Mouse (Mus musculus) neural tube, embryonic 14.5 days (tissue): Measurements from ENCODE around the gene Sgip1. TPM values are rescaled to one million over a fixed set of nuclear protein-coding genes. Genes with fewer than 3 reads are reported as not detected.

Experiments
- ATAC-seq: fragments of 200-750 bp; cut with Nextera tagmentation; 2 replicates; pipeline ENCODE4 v1.8.0; 2017; ENCODE audit warnings: low read depth, mild to moderate bottlenecking, moderate TSS enrichment, moderate library complexity
- H3K27ac ChIP-seq: fragments of 300-500 bp; sonication (generic); 2 replicates; pipeline ENCODE4 v1.5.1; 2014; ENCODE audit warnings: low read depth, mild to moderate bottlenecking, control low read depth, low read length, moderate library complexity, mixed read lengths
- H3K27me3 ChIP-seq: fragments of 300-500 bp; sonication (generic); 2 replicates; pipeline ENCODE4 v1.6.1; 2014; ENCODE audit warnings: low read length; ENCODE audit not compliant: control insufficient read depth, insufficient read depth
- H3K36me3 ChIP-seq: fragments of 300-500 bp; sonication (generic); 2 replicates; pipeline ENCODE4 v1.6.1; 2014; ENCODE audit warnings: low read length, mixed read lengths; ENCODE audit not compliant: control insufficient read depth, insufficient read depth
- H3K4me1 ChIP-seq: fragments of 300-500 bp; sonication (generic); 2 replicates; pipeline ENCODE4 v1.6.1; 2014; ENCODE audit warnings: low read length; ENCODE audit not compliant: control insufficient read depth, insufficient read depth
- H3K4me2 ChIP-seq: fragments of 300-500 bp; sonication (generic); 2 replicates; pipeline ENCODE4 v1.6.1; 2014; ENCODE audit warnings: mild to moderate bottlenecking, low read depth, low read length, control low read depth
- H3K4me3 ChIP-seq: fragments of 300-500 bp; sonication (generic); 2 replicates; pipeline ENCODE4 v1.5.1; 2014; ENCODE audit warnings: low read depth, low read length, control low read depth, mixed read lengths
- H3K9ac ChIP-seq: fragments of 300-500 bp; sonication (generic); replicated peaks from 2 replicates; pipeline ENCODE4 v1.6.1; 2014; ENCODE audit warnings: low read depth, mild to moderate bottlenecking, control low read depth, low read length, mixed read lengths
- H3K9me3 ChIP-seq: fragments of 300-500 bp; sonication (generic); 2 replicates; pipeline ENCODE4 v1.6.1; 2016; ENCODE audit warnings: low read length; ENCODE audit not compliant: control insufficient read depth
- WGBS: fragments of 180-500 bp; shearing (Covaris S2); extraction: QIAGEN DNeasy Blood & Tissue Kit; methylation state at CpG from one replicate; pipeline ENCODE4 v1.1.7; 2014; 5-methylcytosine and 5-hydroxymethylcytosine counted together
- polyA plus RNA-seq: library from polyadenylated mRNA; unstranded; fragments of >200 nt; fragmentation: Nextera tagmentation; extraction: Ambion mirVana; gene quantifications from 2 replicates; pipeline ENCODE4 v1.2.1, GENCODE M21; 2014

The Sgip1 gene
- polyA plus RNA-seq, 1 experiment from 2014 or later = 86.7 TPM

DNA sequence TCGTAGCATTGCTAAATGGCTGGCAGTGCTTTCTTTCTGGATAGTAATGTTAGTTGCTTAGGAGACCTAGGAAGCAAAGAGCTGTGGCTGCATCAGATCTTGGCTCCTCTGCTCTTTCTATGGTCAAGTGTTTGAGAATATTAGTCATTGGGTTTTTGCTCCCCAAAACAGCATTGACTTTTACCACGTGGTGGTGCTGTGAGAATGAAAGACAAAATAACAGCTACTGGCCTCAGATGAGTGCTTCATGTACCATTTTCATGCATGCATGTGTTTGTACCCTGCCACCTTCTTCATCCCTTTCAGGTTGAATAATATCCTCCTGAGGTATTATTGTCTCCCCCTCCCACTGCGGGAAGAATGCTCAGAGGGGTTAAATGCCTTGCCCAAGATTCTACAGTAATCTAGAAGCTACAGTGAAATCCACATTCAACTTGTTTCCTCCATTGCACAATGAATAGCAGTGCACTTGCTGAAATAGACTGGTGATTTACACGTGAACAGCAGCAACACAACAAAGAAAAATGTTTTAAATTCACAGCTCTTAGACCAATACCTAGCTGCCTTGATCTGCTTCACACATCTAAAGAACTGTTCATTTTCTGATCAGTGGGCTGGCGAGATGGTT lies 172.7 kb downstream of the Sgip1 start:
- no peaks in the 10 kb centered on the region for H3K27me3 ChIP-seq
- H3K27ac ChIP-seq = no peak overlapping the region
- WGBS = 72% methylated on average over 5 of the region's 5 CpGs
- H3K36me3 ChIP-seq = no peaks in the 10 kb centered on the region
- no peak overlapping the region for H3K4me2 ChIP-seq
- no peak overlapping the region for H3K9ac ChIP-seq
- H3K9me3 ChIP-seq = no peaks in the 10 kb centered on the region
- no peak overlapping the region for H3K4me3 ChIP-seq
- no peaks in the 10 kb centered on the region for H3K4me1 ChIP-seq
- no peak for ATAC-seq

DNA sequence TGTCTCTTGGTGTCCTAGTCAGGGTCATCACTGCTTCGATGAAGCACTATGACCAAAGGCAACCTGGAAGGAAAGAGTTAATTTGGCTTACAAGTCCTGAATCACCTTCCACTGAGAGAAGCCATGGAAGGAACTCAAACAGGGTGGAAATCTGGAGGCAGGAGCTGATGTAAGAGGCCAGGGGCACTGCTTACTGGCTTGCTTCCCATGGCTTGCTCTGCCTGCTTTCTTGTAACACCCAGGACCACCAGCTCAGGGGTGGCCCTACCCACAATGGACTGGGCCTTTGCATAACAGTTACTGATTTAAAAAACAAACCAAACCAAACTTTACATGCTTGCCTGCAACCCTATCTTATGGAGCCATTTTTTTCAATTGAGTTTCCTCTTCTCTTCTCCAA lies 177.1 kb downstream of the Sgip1 start:
- no peak overlapping the region for H3K9ac ChIP-seq
- no peaks in the 10 kb centered on the region for H3K27me3 ChIP-seq
- no peak overlapping the region for H3K4me3 ChIP-seq
- H3K9me3 ChIP-seq = no peaks in the 10 kb centered on the region
- H3K27ac ChIP-seq = no peak overlapping the region
- no peak overlapping the region for H3K4me2 ChIP-seq
- 0 out of 2 replicates have a peak, but pooled peaks cover 6% of the 10 kb centered on the region for H3K36me3 ChIP-seq
- no peak for ATAC-seq
- 94% methylated on average over 1 of the region's 1 CpGs for WGBS
- H3K4me1 ChIP-seq = no peaks in the 10 kb centered on the region

DNA sequence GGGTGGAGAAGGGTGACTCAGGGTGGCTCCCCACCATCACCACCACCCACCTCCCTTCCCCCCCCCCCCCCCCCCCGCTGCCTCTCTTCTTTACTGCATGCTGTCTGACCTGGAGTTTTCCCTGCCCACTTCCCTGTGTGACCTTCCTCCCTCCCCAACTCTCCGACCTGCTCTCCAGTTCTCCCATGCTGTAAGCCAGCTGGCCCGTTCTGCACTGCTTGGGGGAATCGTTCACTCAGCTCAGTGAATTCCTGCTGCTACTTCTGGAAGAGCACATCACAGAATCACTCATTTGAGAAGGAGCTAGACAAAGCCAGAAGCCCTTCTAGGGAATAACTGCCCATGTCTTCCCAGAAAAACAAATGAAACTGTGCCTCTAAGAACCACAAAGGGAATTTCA lies 188.4 kb downstream of the Sgip1 start:
- H3K4me3 ChIP-seq = no peak overlapping the region
- no peaks in the 10 kb centered on the region for H3K4me1 ChIP-seq
- no peak overlapping the region for H3K4me2 ChIP-seq
- WGBS = 46% methylated on average over 3 of the region's 4 CpGs
- peaks cover 18% of the 10 kb centered on the region for H3K36me3 ChIP-seq
- no peaks in the 10 kb centered on the region for H3K27me3 ChIP-seq
- ATAC-seq = no peak
- no peaks in the 10 kb centered on the region for H3K9me3 ChIP-seq
- no peak overlapping the region for H3K9ac ChIP-seq
- no peak overlapping the region for H3K27ac ChIP-seq

DNA sequence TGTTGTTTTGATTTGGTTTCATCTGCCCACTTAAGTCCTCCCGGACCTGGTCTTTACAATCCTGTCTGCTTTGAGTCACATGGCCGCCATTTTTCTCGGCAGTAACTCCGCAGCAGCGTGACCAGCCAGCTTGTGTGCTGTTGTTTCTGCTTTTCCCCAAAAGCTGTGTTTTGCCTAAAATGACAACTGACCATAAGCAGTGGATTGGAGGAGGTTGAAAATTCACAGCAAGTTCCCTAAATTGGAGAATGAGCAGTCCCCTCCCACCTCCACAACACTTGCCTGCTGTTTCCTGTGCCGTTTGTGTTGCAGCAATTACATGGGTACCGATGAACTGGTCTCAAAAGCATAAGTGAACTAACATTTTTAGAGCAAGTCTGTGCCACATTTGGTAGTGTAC lies 189.6 kb downstream of the Sgip1 start:
- Histone ChIP-seq H3K9ac (no peak overlapping the region), H3K9me3 (no peaks in the 10 kb centered on the region), H3K4me2 (no peak overlapping the region), H3K27ac (no peak overlapping the region), H3K36me3 (peaks cover 21% of the 10 kb centered on the region), H3K27me3 (no peaks in the 10 kb centered on the region), H3K4me3 (no peak overlapping the region), H3K4me1 (no peaks in the 10 kb centered on the region)
- 84% methylated on average over 7 of the region's 7 CpGs for WGBS
- ATAC-seq = no peak

DNA sequence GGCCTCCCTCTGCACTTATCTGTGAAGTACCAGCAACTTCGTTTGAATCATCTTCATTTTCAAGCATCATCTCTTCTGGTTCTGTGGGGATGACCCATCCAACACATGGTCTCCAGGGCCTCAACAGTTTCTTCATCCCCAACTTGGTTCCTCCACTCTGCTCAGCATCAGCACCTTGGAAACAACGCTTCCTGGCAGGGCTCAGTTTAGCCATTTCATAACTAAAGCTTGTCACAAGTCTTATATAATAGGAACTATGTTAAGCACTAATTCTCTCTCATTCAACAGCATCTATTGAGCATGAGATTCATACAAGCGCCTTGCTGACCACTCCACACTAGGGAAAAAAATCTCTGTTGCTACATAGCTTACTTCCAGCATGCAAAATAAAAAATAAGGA lies 199.2 kb downstream of the Sgip1 start:
- H3K9ac ChIP-seq = no peak overlapping the region
- no peaks in the 10 kb centered on the region for H3K27me3 ChIP-seq
- no peak for ATAC-seq
- no peaks in the 10 kb centered on the region for H3K4me1 ChIP-seq
- H3K27ac ChIP-seq = no peak overlapping the region
- H3K9me3 ChIP-seq = no peaks in the 10 kb centered on the region
- WGBS = 80% methylated on average over 3 of the region's 3 CpGs
- H3K4me2 ChIP-seq = no peak overlapping the region
- no peak overlapping the region for H3K4me3 ChIP-seq
- peaks cover 2% of the 10 kb centered on the region; the same call in 1 of the 2 replicates for H3K36me3 ChIP-seq

DNA sequence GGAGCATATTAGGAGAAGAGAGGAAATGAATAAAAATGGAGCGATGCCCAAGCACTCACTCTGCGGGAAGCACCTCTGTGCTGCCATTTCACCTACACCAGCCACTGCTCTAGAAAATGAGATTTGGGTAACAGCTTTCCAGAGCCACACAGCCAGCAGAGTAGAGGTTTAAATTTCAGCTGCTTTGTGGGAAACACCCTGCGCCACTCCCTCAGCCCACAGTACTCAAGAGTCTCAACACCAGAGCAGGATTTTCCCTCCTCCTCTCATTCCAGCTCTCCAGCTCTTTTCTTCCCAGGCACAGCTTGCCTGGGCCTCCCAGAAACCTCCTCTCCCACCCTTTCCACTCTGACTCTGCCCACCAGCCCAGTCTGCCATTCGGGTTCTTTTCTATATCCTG lies 199.6 kb downstream of the Sgip1 start:
- Histone ChIP-seq H3K4me2 (no peak overlapping the region), H3K9ac (no peak overlapping the region), H3K9me3 (no peaks in the 10 kb centered on the region), H3K36me3 (peaks cover 2% of the 10 kb centered on the region; the same call in 1 of the 2 replicates), H3K27ac (no peak overlapping the region), H3K4me3 (no peak overlapping the region), H3K27me3 (no peaks in the 10 kb centered on the region), H3K4me1 (no peaks in the 10 kb centered on the region)
- ATAC-seq = no peak
- 89% methylated on average over 4 of the region's 4 CpGs for WGBS

DNA sequence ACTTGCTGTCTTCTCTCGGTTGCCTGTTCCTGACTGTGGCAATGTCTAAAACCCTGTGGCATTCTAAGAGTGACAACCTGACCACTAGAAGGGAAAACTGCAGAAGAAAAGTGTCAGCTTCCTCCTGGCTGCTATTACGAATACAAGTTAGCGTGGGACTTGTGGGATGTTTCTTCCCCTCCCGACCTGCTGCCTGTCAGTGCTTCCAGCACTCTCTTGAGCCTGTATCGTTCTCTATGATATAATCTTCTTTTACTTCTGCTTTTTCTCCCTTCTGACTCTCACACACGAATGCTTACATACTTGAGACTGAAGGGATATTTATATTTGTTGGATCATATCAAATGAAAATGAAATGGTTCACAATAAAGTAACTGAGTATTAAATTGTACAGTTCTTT lies 203.2 kb downstream of the Sgip1 start:
- H3K4me3 ChIP-seq = no peak overlapping the region
- H3K36me3 ChIP-seq = peaks cover 2% of the 10 kb centered on the region; the same call in 1 of the 2 replicates
- WGBS = 82% methylated on average over 6 of the region's 6 CpGs
- no peaks in the 10 kb centered on the region for H3K4me1 ChIP-seq
- H3K27me3 ChIP-seq = no peaks in the 10 kb centered on the region
- no peak overlapping the region for H3K27ac ChIP-seq
- no peaks in the 10 kb centered on the region for H3K9me3 ChIP-seq
- no peak overlapping the region for H3K4me2 ChIP-seq
- ATAC-seq = no peak
- H3K9ac ChIP-seq = no peak overlapping the region

DNA sequence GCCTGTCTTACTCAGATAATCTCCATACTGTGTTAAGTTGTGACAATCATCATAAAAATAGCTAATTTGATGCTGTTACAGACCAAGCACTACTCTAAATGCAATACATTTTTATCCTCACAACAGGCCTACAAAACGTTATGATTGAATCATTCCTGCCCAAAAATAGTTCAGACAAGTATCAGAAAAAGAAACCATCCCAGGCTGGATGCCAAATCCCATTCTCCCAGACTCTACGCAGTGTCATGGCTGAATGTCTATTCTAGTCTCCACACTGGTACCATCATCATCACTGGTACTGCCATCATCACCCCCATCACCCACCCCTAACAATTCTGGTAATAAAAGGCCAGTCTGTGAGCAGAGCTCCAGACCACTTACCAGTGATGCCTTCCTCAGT lies 211.4 kb downstream of the Sgip1 start:
- Histone ChIP-seq H3K27me3 (no peaks in the 10 kb centered on the region), H3K27ac (no peak overlapping the region), H3K4me1 (no peaks in the 10 kb centered on the region), H3K9me3 (no peaks in the 10 kb centered on the region), H3K4me3 (no peak overlapping the region), H3K9ac (no peak overlapping the region), H3K36me3 (no peaks in the 10 kb centered on the region), H3K4me2 (no peak overlapping the region)
- WGBS = 67% methylated on average over 2 of the region's 2 CpGs
- ATAC-seq = no peak

DNA sequence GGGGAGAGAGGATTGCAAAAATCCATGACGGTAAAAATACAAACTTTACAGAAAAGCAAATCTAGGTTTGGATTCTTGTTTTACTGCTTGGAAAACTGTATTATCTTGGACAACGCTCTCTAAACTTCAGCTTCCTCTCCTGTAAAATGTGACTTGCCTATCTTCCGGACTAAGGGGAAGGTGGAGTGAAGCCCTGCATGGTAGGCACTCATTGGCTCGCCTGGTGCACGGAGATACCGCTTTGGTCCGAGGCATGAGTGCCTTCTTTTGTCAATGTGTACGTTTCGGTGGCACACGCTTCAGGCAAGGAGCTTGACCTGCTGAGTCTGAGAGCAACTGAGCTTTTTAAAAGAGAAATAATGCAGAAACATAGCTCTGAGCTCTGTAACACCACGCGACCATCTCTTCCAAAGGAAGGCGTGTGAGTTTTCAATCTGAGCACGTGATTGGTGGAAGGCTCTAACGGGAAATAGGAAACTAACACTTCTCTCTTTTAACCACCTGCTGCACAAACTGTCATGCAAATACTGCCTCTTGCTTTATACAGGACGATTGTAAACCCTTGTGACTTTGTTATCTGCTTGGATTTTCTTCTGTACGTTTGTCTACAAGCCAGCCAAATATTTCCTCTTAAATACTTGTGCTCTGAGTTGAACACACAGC lies 214.3 kb downstream of the Sgip1 start:
- Histone ChIP-seq H3K9me3 (no peaks in the 10 kb centered on the region), H3K27me3 (no peaks in the 10 kb centered on the region), H3K4me1 (no peaks in the 10 kb centered on the region), H3K4me3 (no peak overlapping the region), H3K4me2 (no peak overlapping the region), H3K27ac (no peak overlapping the region), H3K9ac (no peak overlapping the region), H3K36me3 (no peaks in the 10 kb centered on the region)
- no peak for ATAC-seq
- 73% methylated on average over 17 of the region's 17 CpGs for WGBS
